Mouse (Mus musculus) forebrain, embryonic 10.5 days (tissue): ENCODE results near the gene Etv3. TPM values are rescaled to one million over a fixed set of nuclear protein-coding genes. Genes with fewer than 3 reads are reported as not detected.

Source experiments
- DNase-seq: peaks from one replicate; pipeline ENCODE4 v3.0.0-alpha.2; 2017; ENCODE audit warnings: low spot score; ENCODE audit errors: extremely low spot score
- H3K27ac ChIP-seq: fragments of 300-500 bp; sonication (generic); 2 replicates; pipeline ENCODE4 v1.5.1; 2016; ENCODE audit warnings: mild to moderate bottlenecking
- H3K27me3 ChIP-seq: fragments of 300-500 bp; sonication (generic); 2 replicates; pipeline ENCODE4 v1.6.1; 2016; ENCODE audit warnings: mild to moderate bottlenecking; ENCODE audit not compliant: poor library complexity, severe bottlenecking
- H3K36me3 ChIP-seq: fragments of 300-500 bp; sonication (generic); replicated peaks from 2 replicates; pipeline ENCODE4 v1.6.1; 2016; ENCODE audit warnings: mild to moderate bottlenecking, moderate library complexity
- H3K4me1 ChIP-seq: fragments of 300-500 bp; sonication (generic); 2 replicates; pipeline ENCODE4 v1.6.1; 2016
- H3K4me3 ChIP-seq: fragments of 300-500 bp; sonication (generic); 2 replicates; pipeline ENCODE4 v1.5.1; 2016; ENCODE audit warnings: mild to moderate bottlenecking, moderate library complexity
- H3K9me3 ChIP-seq: fragments of 300-500 bp; sonication (generic); 2 replicates; pipeline ENCODE4 v1.6.1; 2016; ENCODE audit warnings: mild to moderate bottlenecking, moderate library complexity
- WGBS: fragments of 180-500 bp; shearing (Covaris S2); methylation state at CpG from one replicate; pipeline ENCODE4 v1.1.7; 2016; 5-methylcytosine and 5-hydroxymethylcytosine counted together
- polyA plus RNA-seq: library from polyadenylated mRNA; unstranded; fragments of >200 nt; fragmentation: Nextera tagmentation; extraction: Ambion mirVana; gene quantifications from 2 replicates; pipeline ENCODE4 v1.2.1, GENCODE M21; 2016

Gene Etv3
- polyA plus RNA-seq, 1 experiment from 2014 or later, result 10.9 TPM

DNA sequence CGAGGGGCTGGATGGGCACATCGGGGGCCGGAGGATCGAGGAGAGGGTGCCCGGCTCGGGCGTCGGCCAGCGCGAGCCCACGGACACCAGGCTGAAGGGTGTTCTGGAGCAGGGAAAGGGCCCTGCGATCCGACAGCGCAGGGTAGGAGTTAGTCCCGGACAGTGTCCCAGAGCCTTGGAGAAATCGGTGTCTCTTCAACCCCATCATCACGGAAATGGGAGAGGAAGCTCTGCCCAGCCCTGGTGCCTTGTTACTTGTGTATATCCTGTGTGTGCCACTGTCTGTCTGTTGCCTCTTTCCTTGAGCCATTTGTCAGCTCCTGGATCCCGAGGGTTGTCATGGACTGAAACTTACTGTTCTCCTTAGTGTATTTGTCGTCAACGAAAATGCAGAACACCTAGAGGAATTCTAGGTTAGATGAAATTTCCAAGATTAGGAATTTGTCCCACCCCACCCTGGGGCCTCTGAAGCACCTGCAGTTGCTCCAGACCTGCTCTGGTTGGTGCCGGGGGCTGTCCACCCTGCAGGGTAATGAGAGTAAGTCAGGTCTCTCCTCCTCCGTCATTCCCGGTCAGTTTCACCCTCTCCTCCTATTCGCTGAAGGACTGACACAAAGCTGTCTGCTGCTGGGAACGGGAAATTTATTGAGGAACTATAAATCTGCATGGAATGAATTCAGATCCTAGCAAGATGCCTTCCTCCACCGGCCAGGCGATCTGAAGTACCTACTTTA, 797 bp downstream of the Etv3 start:
- no peaks in the 10 kb centered on the region for H3K27me3 ChIP-seq
- 9% methylated on average over 27 of the region's 27 CpGs for WGBS
- H3K36me3 ChIP-seq, result peaks cover 40% of the 10 kb centered on the region
- H3K27ac ChIP-seq, result peak overlapping the region; percentile 94
- H3K4me1 ChIP-seq, result peaks cover 23% of the 10 kb centered on the region
- no peaks in the 10 kb centered on the region for H3K9me3 ChIP-seq
- DNase-seq, result no peak
- peak overlapping the region; percentile 99 for H3K4me3 ChIP-seq

- Histone ChIP-seq H3K27ac (no peak overlapping the region), H3K9me3 (no peaks in the 10 kb centered on the region), H3K36me3 (peaks cover 51% of the 10 kb centered on the region), H3K4me3 (no peak overlapping the region; the same call in 1 of the 2 replicates), H3K4me1 (peaks cover 23% of the 10 kb centered on the region), H3K27me3 (no peaks in the 10 kb centered on the region)
- DNase-seq, result no peak
- 89% methylated on average over 12 of the region's 12 CpGs for WGBS
Measured at GRCm38 (mm10) chr3:87527139-87527538, 1.9 kb downstream of the Etv3 start.

DNA sequence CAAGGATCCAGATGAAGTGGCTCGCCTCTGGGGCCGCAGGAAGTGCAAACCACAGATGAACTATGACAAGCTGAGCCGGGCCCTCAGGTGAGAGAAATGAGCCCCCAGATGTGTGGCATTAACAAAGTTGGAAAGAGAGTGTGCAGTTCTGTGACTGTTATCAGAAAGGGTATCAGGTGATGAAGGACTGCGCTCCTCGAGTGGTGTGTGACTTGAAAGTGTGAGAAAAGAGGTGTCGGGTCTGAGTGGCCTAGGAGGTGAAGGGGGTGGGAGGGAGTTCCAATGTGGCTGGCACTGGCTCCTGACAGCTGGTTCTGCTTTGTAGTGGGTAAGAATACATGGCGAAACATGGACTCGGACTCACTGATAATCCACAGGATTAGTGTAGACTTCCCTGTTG, 2.8 kb downstream of the Etv3 start:
- H3K36me3 ChIP-seq, result peaks cover 60% of the 10 kb centered on the region
- no peak for DNase-seq
- H3K27me3 ChIP-seq, result no peaks in the 10 kb centered on the region
- no peak overlapping the region for H3K4me3 ChIP-seq
- peaks cover 23% of the 10 kb centered on the region for H3K4me1 ChIP-seq
- WGBS, result 96% methylated on average over 8 of the region's 8 CpGs
- no peaks in the 10 kb centered on the region for H3K9me3 ChIP-seq
- no peak overlapping the region for H3K27ac ChIP-seq

DNA sequence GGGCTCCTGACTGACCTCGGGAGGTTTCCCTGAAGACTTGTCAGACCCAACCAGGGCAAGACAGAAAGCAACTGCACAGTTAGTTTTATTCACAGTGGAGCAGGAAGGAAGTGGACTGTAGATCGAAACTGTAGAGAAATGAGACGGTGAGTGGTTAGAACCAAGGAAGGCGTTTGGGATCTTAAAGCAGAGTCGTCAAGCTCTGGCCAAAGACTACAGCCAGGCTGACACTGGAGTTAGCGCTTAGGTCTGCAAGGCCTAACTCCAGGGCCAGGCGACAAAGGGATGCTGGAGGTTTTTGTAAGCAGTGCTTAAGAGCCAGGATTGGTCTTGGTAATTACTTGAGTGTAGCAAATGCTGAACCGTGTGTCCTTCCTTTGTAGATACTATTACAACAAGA, 3.6 kb downstream of the Etv3 start:
- H3K4me3 ChIP-seq, result no peak overlapping the region
- no peaks in the 10 kb centered on the region for H3K9me3 ChIP-seq
- H3K27ac ChIP-seq, result no peak overlapping the region
- WGBS, result 94% methylated on average over 8 of the region's 8 CpGs
- peaks cover 68% of the 10 kb centered on the region for H3K36me3 ChIP-seq
- no peak for DNase-seq
- H3K4me1 ChIP-seq, result peaks cover 23% of the 10 kb centered on the region
- no peaks in the 10 kb centered on the region for H3K27me3 ChIP-seq

DNA sequence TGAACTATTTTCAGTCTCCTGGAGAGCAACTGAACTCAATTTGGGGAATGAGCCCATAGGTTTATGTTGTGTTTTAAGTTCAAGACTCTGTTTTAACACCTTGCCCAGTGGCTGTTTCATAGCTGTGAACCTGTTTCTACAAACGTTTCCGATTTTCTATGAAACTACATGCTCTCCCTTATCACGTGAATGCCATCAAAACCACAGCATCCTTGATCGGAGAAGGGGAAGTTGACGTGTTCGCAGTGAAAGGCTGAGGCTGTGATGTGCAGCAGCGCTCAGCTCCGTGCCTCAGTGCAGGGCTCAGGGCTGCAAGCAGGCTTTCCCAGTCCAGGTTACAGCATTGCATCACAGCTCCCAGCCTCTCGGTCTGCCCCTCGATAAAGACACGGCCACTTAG, 4.4 kb downstream of the Etv3 start:
- Histone ChIP-seq H3K4me1 (peaks cover 23% of the 10 kb centered on the region), H3K4me3 (no peak overlapping the region), H3K27ac (no peak overlapping the region), H3K36me3 (peaks cover 75% of the 10 kb centered on the region), H3K27me3 (no peaks in the 10 kb centered on the region), H3K9me3 (no peaks in the 10 kb centered on the region)
- no peak for DNase-seq
- 91% methylated on average over 11 of the region's 11 CpGs for WGBS

- 84% methylated on average over 3 of the region's 3 CpGs for WGBS
- H3K4me3 ChIP-seq, result no peak overlapping the region
- no peaks in the 10 kb centered on the region for H3K9me3 ChIP-seq
- H3K27me3 ChIP-seq, result no peaks in the 10 kb centered on the region
- no peak overlapping the region for H3K27ac ChIP-seq
- no peak for DNase-seq
- H3K36me3 ChIP-seq, result peaks cover 82% of the 10 kb centered on the region
- H3K4me1 ChIP-seq, result peaks cover 17% of the 10 kb centered on the region
Measured at GRCm38 (mm10) chr3:87530234-87530633, 5.0 kb downstream of the Etv3 start.

GRCm38 (mm10) chr3:87533667-87534378, 8.6 kb downstream of the Etv3 start:
- Histone ChIP-seq H3K4me3 (no peak overlapping the region), H3K36me3 (peaks cover 100% of the 10 kb centered on the region), H3K27me3 (no peaks in the 10 kb centered on the region), H3K9me3 (no peaks in the 10 kb centered on the region), H3K4me1 (no peaks in the 10 kb centered on the region), H3K27ac (no peak overlapping the region)
- 96% methylated on average over 7 of the region's 7 CpGs for WGBS
- DNase-seq, result no peak

DNA sequence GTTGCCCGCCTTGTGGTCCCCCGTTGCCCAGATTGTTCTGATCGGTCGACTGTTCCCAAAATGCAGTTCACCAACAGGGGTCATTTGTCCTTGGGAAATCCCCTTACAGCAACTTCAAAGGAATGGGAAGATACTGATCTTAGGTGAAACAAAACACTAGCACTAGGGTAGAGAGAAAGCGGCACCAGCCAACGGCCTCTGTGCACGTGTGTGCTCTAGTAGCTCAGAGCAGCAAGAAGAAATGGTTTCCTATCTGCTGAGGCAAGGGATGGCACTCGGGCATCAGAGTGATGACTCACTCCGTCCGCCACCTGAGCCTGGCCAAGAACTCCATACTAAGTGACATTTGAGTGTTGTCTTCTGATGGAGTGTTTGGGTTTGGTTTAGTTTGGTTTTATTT, 12.8 kb downstream of the Etv3 start:
- 92% methylated on average over 10 of the region's 10 CpGs for WGBS
- Histone ChIP-seq H3K9me3 (no peaks in the 10 kb centered on the region), H3K27ac (no peak overlapping the region), H3K4me1 (peaks cover 30% of the 10 kb centered on the region), H3K36me3 (peaks cover 66% of the 10 kb centered on the region), H3K4me3 (no peak overlapping the region), H3K27me3 (no peaks in the 10 kb centered on the region)
- no peak for DNase-seq

- no peaks in the 10 kb centered on the region for H3K9me3 ChIP-seq
- DNase-seq, result no peak
- H3K27me3 ChIP-seq, result peaks cover 19% of the 10 kb centered on the region; the same call in 1 of the 2 replicates
- peaks cover 37% of the 10 kb centered on the region for H3K4me1 ChIP-seq
- no peak overlapping the region for H3K4me3 ChIP-seq
- H3K27ac ChIP-seq, result no peak overlapping the region
- peaks cover 45% of the 10 kb centered on the region for H3K36me3 ChIP-seq
- 81% methylated on average over 11 of the region's 11 CpGs for WGBS
Measured at GRCm38 (mm10) chr3:87540028-87540675, 14.9 kb downstream of the Etv3 start.

GRCm38 (mm10) chr3:87540714-87541113, 15.5 kb downstream of the Etv3 start:
- H3K4me1 ChIP-seq, result peaks cover 42% of the 10 kb centered on the region
- DNase-seq, result no peak
- H3K27me3 ChIP-seq, result peaks cover 19% of the 10 kb centered on the region; the same call in 1 of the 2 replicates
- 26% methylated on average over 8 of the region's 8 CpGs for WGBS
- peak overlapping the region; percentile 72; the same call in 1 of the 2 replicates for H3K27ac ChIP-seq
- H3K9me3 ChIP-seq, result no peaks in the 10 kb centered on the region
- H3K36me3 ChIP-seq, result peaks cover 40% of the 10 kb centered on the region
- no peak overlapping the region for H3K4me3 ChIP-seq

DNA sequence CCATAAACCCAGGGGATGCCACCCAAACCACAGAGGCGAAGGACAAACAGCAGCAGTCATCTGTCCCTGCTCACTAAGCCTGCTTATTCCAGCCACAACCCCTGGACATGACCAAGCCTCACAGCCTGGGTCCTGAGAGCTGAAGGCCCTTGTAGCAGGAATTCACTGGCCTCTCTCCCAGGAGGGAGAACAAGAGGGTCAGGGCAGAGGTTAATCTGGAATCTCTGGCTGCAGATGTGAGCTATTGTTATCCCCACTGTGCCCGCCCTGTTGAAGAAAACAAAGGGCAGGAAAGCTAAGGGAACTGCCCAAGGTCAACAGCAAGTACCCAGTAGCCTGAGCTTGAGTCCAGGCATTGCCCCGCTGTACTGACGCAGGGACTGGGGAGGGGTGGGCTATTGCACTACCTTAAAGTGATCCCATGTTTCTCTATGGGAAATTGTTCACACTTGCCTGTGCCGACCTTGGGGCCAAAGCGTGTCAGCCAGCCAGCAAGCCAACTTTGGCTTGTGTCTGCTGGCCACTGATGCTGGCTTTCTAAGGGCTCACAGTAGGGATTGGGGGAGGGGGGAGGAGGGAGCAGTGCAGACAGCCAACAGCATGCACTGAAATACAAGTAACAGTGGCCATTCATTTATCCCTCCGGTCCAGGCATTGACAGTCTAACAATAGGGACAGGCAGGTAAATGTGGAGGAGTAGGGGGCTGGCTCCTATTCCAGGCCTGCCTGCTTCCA, 17.4 kb downstream of the Etv3 start:
- peak; percentile 24 for DNase-seq
- H3K27ac ChIP-seq, result peak overlapping the region; percentile 72
- WGBS, result 32% methylated on average over 7 of the region's 7 CpGs

GRCm38 (mm10) chr3:87545554-87545953, 20.3 kb downstream of the Etv3 start:
- Histone ChIP-seq H3K36me3 (no peaks in the 10 kb centered on the region), H3K27me3 (peaks cover 35% of the 10 kb centered on the region), H3K27ac (no peak overlapping the region), H3K4me1 (peaks cover 51% of the 10 kb centered on the region), H3K9me3 (no peaks in the 10 kb centered on the region), H3K4me3 (no peak overlapping the region)
- DNase-seq, result no peak
- WGBS, result 69% methylated on average over 3 of the region's 3 CpGs

More for the DNA sequence above, 17.4 kb downstream of the Etv3 start:
- Histone ChIP-seq H3K36me3 (peaks cover 20% of the 10 kb centered on the region), H3K4me1 (peaks cover 48% of the 10 kb centered on the region), H3K9me3 (no peaks in the 10 kb centered on the region), H3K27me3 (peaks cover 24% of the 10 kb centered on the region; the same call in 1 of the 2 replicates), H3K4me3 (no peak overlapping the region)
